Mouse (Mus musculus): ENCODE data around the gene Palmd. TPM values are rescaled to one million over a fixed set of nuclear protein-coding genes. Genes with fewer than 3 reads are reported as not detected.

Palmd gene
- polyA plus RNA-seq, 1 experiment from 2014 or later, result 11.7 TPM

DNA sequence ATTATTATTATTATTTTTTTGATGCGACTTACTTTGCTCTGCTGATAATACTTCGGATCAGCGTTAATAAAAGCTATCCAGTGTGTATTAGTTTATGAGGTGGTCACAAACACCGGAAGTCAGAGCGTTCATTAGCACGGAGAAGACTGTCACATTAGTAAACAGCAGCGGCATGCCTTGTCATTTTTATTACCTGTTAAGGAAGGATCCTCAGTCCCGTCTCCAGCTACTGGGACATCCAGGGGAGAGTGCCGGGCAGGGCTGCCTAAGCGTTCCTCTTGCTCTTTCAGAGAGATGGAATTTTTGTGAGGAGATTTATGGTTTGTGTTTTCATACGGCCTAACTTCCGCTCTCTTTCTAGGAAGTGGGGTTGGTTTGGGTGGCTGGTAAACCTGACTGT lies 45.7 kb downstream of the Palmd start:
- Histone ChIP-seq H3K4me2 (ENCODE audit: low read depth, low read length) (peak overlapping the region; percentile 39), H3K4me1 (replicated peaks; ENCODE audit: control insufficient read depth, insufficient read depth, low read length) (no peaks in the 10 kb centered on the region), H3K9me3 (ENCODE audit: control insufficient read depth, low read length) (no peaks in the 10 kb centered on the region), H3K27ac (ENCODE audit: low read length) (no peak overlapping the region), H3K4me3 (ENCODE audit: low read length) (peak overlapping the region; percentile 23; the same call in 1 of the 2 replicates), H3K27me3 (ENCODE audit: control insufficient read depth, insufficient read depth, low read depth, low read length) (peaks cover 11% of the 10 kb centered on the region), H3K9ac (ENCODE audit: low read length) (no peak overlapping the region), H3K36me3 (ENCODE audit: control insufficient read depth, insufficient read depth, low read length) (no peaks in the 10 kb centered on the region)
- ATAC-seq (ENCODE audit: low read depth), result no peak
- 46% methylated on average over 12 of the region's 12 CpGs for WGBS

DNA sequence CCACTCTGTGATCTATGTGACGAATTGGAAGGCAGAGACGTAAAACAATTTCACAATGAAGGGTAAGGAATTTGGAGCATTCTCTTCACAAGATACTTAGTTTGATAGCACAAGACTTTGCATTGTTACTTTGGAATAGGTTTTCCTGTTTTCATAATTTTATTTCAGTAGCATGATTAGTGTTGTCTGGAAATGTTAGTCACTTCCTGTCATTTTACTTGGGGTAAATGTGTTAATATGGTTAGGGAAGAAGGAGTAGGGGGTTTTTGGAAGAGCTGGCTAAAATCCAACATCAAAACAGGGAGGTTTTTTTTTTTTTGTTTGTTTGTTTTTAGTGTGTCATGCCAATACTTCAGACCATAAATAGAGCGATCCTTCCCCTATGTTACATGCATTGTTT lies 47.3 kb downstream of the Palmd start:
- no peak overlapping the region for H3K9ac ChIP-seq (ENCODE audit: low read length)
- no peak for ATAC-seq (ENCODE audit: low read depth)
- H3K36me3 ChIP-seq (ENCODE audit: control insufficient read depth, insufficient read depth, low read length), result no peaks in the 10 kb centered on the region
- no peak overlapping the region for H3K4me2 ChIP-seq (ENCODE audit: low read depth, low read length)
- peaks cover 7% of the 10 kb centered on the region for H3K27me3 ChIP-seq (ENCODE audit: control insufficient read depth, insufficient read depth, low read depth, low read length)
- no peak overlapping the region for H3K27ac ChIP-seq (ENCODE audit: low read length)
- H3K4me3 ChIP-seq (ENCODE audit: low read length), result no peak overlapping the region
- no peaks in the 10 kb centered on the region for H3K9me3 ChIP-seq (ENCODE audit: control insufficient read depth, low read length)
- no peaks in the 10 kb centered on the region for H3K4me1 ChIP-seq (replicated peaks; ENCODE audit: control insufficient read depth, insufficient read depth, low read length)
- 54% methylated on average over 3 of the region's 3 CpGs for WGBS

DNA sequence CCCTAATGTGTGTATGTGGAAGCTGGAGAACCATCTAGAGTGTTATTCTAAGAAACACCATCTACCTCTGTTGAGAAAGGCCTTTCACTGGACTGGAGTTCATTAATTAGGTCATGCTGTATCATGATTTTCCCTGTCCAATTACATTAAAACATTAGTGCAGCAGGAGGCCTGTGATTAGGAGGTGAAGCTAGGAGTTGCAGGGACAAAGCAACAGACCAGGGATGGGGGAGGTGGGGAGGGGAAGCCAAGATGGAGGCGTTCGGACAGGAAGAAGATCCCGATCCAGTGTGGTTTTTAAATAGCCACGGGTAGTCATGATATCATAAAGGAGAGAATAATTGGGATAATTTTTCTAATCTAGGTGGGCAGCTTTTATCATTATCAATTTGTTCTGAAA lies 51.8 kb downstream of the Palmd start:
- Histone ChIP-seq H3K4me3 (ENCODE audit: low read length) (no peak overlapping the region), H3K4me2 (ENCODE audit: low read depth, low read length) (no peak overlapping the region), H3K4me1 (replicated peaks; ENCODE audit: control insufficient read depth, insufficient read depth, low read length) (no peaks in the 10 kb centered on the region), H3K27me3 (ENCODE audit: control insufficient read depth, insufficient read depth, low read depth, low read length) (no peaks in the 10 kb centered on the region), H3K27ac (ENCODE audit: low read length) (no peak overlapping the region), H3K9ac (ENCODE audit: low read length) (no peak overlapping the region), H3K36me3 (ENCODE audit: control insufficient read depth, insufficient read depth, low read length) (no peaks in the 10 kb centered on the region), H3K9me3 (ENCODE audit: control insufficient read depth, low read length) (no peaks in the 10 kb centered on the region)
- ATAC-seq (ENCODE audit: low read depth), result no peak
- WGBS, result 88% methylated on average over 4 of the region's 4 CpGs

DNA sequence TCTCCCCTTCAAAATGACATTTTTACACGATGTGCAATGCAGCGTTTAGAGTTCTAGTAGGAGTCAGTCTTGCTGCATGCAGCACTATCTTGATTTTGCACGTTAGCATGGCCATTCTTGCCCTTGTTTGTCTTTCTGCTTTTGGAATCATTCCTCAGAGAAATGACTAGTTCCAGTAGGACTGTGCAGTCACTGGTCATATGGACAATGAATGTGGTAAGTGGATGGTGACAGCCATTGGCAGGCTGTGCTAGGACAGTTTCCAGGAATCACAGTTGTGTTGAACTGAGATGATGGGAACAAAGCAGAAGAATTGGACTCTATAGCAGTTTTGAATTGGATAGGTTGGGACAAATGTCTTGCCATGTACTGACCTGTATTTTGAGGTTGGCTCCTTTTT lies 53.9 kb downstream of the Palmd start:
- Histone ChIP-seq H3K9ac (ENCODE audit: low read length) (no peak overlapping the region), H3K27ac (ENCODE audit: low read length) (no peak overlapping the region), H3K4me2 (ENCODE audit: low read depth, low read length) (no peak overlapping the region), H3K27me3 (ENCODE audit: control insufficient read depth, insufficient read depth, low read depth, low read length) (no peaks in the 10 kb centered on the region), H3K4me1 (replicated peaks; ENCODE audit: control insufficient read depth, insufficient read depth, low read length) (no peaks in the 10 kb centered on the region), H3K4me3 (ENCODE audit: low read length) (no peak overlapping the region), H3K36me3 (ENCODE audit: control insufficient read depth, insufficient read depth, low read length) (no peaks in the 10 kb centered on the region), H3K9me3 (ENCODE audit: control insufficient read depth, low read length) (no peaks in the 10 kb centered on the region)
- no peak for ATAC-seq (ENCODE audit: low read depth)
- 53% methylated on average over 3 of the region's 3 CpGs for WGBS

DNA sequence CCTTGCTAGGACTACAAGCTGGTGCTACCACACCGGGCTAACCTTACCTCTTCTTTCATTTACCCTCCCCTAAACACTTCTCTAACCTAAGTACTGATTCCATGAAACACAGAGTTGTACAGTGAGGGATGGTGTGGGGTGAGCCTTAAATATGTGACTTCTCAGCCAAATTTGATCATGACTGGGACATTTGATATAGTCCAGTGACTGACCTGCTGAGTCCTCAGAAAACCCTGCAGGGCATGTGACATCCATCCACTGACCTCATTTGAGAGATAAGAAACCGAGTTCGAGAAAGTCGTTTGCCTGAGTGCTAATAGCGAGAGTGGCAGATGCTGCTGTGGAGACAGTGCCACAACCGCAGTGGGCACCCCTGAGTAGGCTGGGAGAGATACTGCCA lies 54.4 kb downstream of the Palmd start:
- Histone ChIP-seq H3K9me3 (ENCODE audit: control insufficient read depth, low read length) (no peaks in the 10 kb centered on the region), H3K4me1 (replicated peaks; ENCODE audit: control insufficient read depth, insufficient read depth, low read length) (no peaks in the 10 kb centered on the region), H3K9ac (ENCODE audit: low read length) (no peak overlapping the region), H3K4me2 (ENCODE audit: low read depth, low read length) (no peak overlapping the region), H3K36me3 (ENCODE audit: control insufficient read depth, insufficient read depth, low read length) (no peaks in the 10 kb centered on the region), H3K27ac (ENCODE audit: low read length) (no peak overlapping the region), H3K4me3 (ENCODE audit: low read length) (no peak overlapping the region), H3K27me3 (ENCODE audit: control insufficient read depth, insufficient read depth, low read depth, low read length) (no peaks in the 10 kb centered on the region)
- no peak for ATAC-seq (ENCODE audit: low read depth)
- 76% methylated on average over 6 of the region's 6 CpGs for WGBS

DNA sequence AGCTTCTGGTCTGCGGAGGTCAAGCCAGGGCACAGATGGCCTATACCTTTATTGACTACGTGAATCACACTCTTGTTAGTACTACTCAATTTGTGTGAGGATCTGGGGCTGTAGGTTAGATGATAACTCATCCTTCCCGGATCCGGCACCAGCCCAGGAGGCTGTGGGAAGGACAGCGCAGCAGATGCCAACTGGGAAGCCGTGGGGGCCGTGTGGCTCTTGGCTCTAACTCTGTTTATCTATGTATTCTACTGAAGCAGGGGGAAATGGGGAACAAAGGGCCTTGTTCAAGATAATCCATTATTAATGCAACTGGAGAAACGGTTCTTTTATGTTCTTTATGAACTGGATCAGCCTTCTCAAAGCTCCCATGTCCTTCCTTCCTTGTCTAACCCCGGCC lies 62.2 kb downstream of the Palmd start:
- no peak for ATAC-seq (ENCODE audit: low read depth)
- no peak overlapping the region for H3K9ac ChIP-seq (ENCODE audit: low read length)
- no peak overlapping the region for H3K4me3 ChIP-seq (ENCODE audit: low read length)
- no peaks in the 10 kb centered on the region for H3K27me3 ChIP-seq (ENCODE audit: control insufficient read depth, insufficient read depth, low read depth, low read length)
- no peaks in the 10 kb centered on the region for H3K9me3 ChIP-seq (ENCODE audit: control insufficient read depth, low read length)
- H3K27ac ChIP-seq (ENCODE audit: low read length), result no peak overlapping the region
- no peak overlapping the region for H3K4me2 ChIP-seq (ENCODE audit: low read depth, low read length)
- no peaks in the 10 kb centered on the region for H3K4me1 ChIP-seq (replicated peaks; ENCODE audit: control insufficient read depth, insufficient read depth, low read length)
- whole genome bisulfite sequencing, result 82% methylated on average over 9 of the region's 9 CpGs
- H3K36me3 ChIP-seq (ENCODE audit: control insufficient read depth, insufficient read depth, low read length), result no peaks in the 10 kb centered on the region

DNA sequence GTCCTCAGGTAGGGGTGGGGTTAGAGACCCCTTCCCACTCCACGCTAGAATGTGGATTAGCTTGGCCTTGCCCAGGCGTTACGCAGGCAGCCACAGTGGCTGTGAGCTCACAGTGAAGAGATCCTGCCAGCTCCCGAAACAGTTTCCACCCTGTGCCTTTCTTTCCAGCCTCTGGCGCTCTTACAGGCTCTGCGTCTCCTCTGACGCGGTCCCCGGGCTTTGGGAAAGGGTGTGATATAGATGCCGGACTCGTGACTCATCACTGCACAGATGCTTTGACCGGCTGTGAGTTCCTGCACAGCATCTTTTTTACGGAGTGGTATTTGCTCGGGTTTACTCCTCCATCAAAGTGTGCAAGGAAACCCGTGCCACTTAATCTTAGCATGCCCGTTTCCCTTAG lies 62.9 kb downstream of the Palmd start:
- no peak overlapping the region for H3K27ac ChIP-seq (ENCODE audit: low read length)
- no peak overlapping the region for H3K9ac ChIP-seq (ENCODE audit: low read length)
- no peak overlapping the region for H3K4me2 ChIP-seq (ENCODE audit: low read depth, low read length)
- H3K27me3 ChIP-seq (ENCODE audit: control insufficient read depth, insufficient read depth, low read depth, low read length), result no peaks in the 10 kb centered on the region
- WGBS, result 82% methylated on average over 16 of the region's 16 CpGs
- no peaks in the 10 kb centered on the region for H3K36me3 ChIP-seq (ENCODE audit: control insufficient read depth, insufficient read depth, low read length)
- ATAC-seq (ENCODE audit: low read depth), result no peak
- H3K4me3 ChIP-seq (ENCODE audit: low read length), result no peak overlapping the region
- no peaks in the 10 kb centered on the region for H3K9me3 ChIP-seq (ENCODE audit: control insufficient read depth, low read length)
- no peaks in the 10 kb centered on the region for H3K4me1 ChIP-seq (replicated peaks; ENCODE audit: control insufficient read depth, insufficient read depth, low read length)

DNA sequence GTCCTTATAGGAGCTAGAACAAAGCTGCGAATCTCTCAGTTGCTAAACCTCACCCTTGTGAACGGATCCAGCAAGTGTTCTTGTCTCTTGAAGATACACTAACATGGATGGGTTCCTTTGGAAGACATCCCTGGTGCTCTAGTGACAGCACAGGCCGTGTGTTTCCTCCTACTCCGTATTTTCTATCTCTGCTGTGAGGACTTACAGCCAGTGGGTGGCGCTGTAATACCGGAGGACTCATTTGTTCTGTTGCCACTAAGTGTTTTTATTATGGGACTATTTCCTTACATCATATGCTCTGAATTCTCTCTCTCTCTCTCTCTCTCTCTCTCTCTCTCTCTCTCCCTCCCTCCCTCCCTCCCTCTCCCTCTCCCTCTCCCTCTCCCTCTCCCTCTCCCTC lies 64.6 kb downstream of the Palmd start:
- Histone ChIP-seq H3K36me3 (ENCODE audit: control insufficient read depth, insufficient read depth, low read length) (no peaks in the 10 kb centered on the region), H3K27me3 (ENCODE audit: control insufficient read depth, insufficient read depth, low read depth, low read length) (no peaks in the 10 kb centered on the region), H3K4me1 (replicated peaks; ENCODE audit: control insufficient read depth, insufficient read depth, low read length) (no peaks in the 10 kb centered on the region), H3K9me3 (ENCODE audit: control insufficient read depth, low read length) (no peaks in the 10 kb centered on the region), H3K4me3 (ENCODE audit: low read length) (no peak overlapping the region), H3K4me2 (ENCODE audit: low read depth, low read length) (no peak overlapping the region), H3K27ac (ENCODE audit: low read length) (no peak overlapping the region), H3K9ac (ENCODE audit: low read length) (no peak overlapping the region)
- 16% methylated on average over 6 of the region's 6 CpGs for WGBS
- ATAC-seq (ENCODE audit: low read depth), result peak; percentile 45; the same call in 1 of the 2 replicates

DNA sequence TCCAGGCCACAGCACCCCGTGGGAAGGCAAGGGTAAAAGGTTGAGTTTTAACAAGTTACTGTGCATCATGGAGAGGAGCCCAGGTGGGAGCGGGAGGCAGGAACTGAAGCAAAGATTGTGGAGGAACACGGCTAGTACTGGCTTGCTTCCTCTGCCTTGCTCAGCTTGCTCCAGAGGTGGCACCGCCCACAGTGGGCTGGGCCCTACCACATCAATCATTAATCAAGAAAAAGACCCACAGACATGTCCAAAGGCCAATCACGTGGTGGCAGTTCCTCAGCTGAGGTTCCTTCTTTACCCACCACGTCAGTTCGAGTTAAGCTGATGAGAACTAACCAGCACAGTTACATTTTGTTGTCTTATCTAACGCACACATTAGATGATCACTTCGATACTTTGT lies 75.9 kb downstream of the Palmd start:
- Histone ChIP-seq H3K27ac (ENCODE audit: low read length) (no peak overlapping the region), H3K4me3 (ENCODE audit: low read length) (no peak overlapping the region), H3K27me3 (ENCODE audit: control insufficient read depth, insufficient read depth, low read depth, low read length) (no peaks in the 10 kb centered on the region; the same call in 1 of the 2 replicates), H3K4me1 (replicated peaks; ENCODE audit: control insufficient read depth, insufficient read depth, low read length) (no peaks in the 10 kb centered on the region), H3K36me3 (ENCODE audit: control insufficient read depth, insufficient read depth, low read length) (no peaks in the 10 kb centered on the region), H3K9me3 (ENCODE audit: control insufficient read depth, low read length) (no peaks in the 10 kb centered on the region), H3K4me2 (ENCODE audit: low read depth, low read length) (no peak overlapping the region), H3K9ac (ENCODE audit: low read length) (no peak overlapping the region)
- ATAC-seq (ENCODE audit: low read depth), result no peak
- WGBS, result 68% methylated on average over 9 of the region's 9 CpGs

DNA sequence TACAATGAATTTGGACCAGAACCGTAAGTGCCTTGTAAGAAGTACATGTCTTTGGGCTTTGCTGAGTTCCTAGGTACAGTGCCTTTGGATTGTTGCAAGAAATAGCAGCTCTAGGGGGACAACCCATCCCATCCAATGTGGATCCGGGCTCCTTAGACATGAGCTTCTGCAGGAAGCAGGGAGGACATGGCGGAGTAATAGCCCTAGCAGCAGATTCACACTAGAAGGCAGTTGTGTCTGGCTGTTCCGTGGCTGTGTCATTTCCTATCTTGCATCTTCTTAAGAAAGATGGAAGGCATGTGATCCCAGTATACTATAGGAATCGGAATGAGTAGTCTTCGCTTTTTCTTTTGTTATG lies 76.6 kb downstream of the Palmd start:
- H3K36me3 ChIP-seq (ENCODE audit: control insufficient read depth, insufficient read depth, low read length), result no peaks in the 10 kb centered on the region
- H3K4me3 ChIP-seq (ENCODE audit: low read length), result no peak overlapping the region
- peaks cover 3% of the 10 kb centered on the region; the same call in 1 of the 2 replicates for H3K27me3 ChIP-seq (ENCODE audit: control insufficient read depth, insufficient read depth, low read depth, low read length)
- 93% methylated on average over 6 of the region's 6 CpGs for WGBS
- H3K4me2 ChIP-seq (ENCODE audit: low read depth, low read length), result no peak overlapping the region
- H3K9ac ChIP-seq (ENCODE audit: low read length), result no peak overlapping the region
- no peaks in the 10 kb centered on the region for H3K4me1 ChIP-seq (replicated peaks; ENCODE audit: control insufficient read depth, insufficient read depth, low read length)
- no peak overlapping the region for H3K27ac ChIP-seq (ENCODE audit: low read length)
- no peaks in the 10 kb centered on the region for H3K9me3 ChIP-seq (ENCODE audit: control insufficient read depth, low read length)
- no peak for ATAC-seq (ENCODE audit: low read depth)

Measured in lung, embryonic 16.5 days (tissue).